Mouse (Mus musculus) left cerebral cortex, adult 11 months (tissue): ENCODE measurements around the gene Ubap1.
A peak's percentile ranks its signal among the peaks of the same experiment; 100 is the strongest.

Source experiments
- DNase-seq: peaks from one replicate; pipeline ENCODE4 v3.0.0; 2022; ENCODE audit warnings: low spot score

The Ubap1 gene

GRCm38 (mm10) chr4:41357154-41357553 is 8.4 kb downstream of the Ubap1 start:
- DNase-seq: no peak

GRCm38 (mm10) chr4:41358669-41359068 is 9.9 kb downstream of the Ubap1 start:
- DNase-seq: no peak

- DNase-seq: no peak
Measured at GRCm38 (mm10) chr4:41359358-41359757, 10.6 kb downstream of the Ubap1 start.

- no peak for DNase-seq
Measured at GRCm38 (mm10) chr4:41361059-41361458, 12.3 kb downstream of the Ubap1 start.

GRCm38 (mm10) chr4:41368198-41368597 is 19.4 kb downstream of the Ubap1 start:
- DNase-seq: no peak

- no peak for DNase-seq
Measured at GRCm38 (mm10) chr4:41369702-41370437, 21.1 kb downstream of the Ubap1 start.

- DNase-seq: no peak
Measured at GRCm38 (mm10) chr4:41377567-41377966, 28.8 kb downstream of the Ubap1 start.

- no peak for DNase-seq
Measured at GRCm38 (mm10) chr4:41381213-41381950, 32.6 kb downstream of the Ubap1 start.

- DNase-seq: no peak
Measured at GRCm38 (mm10) chr4:41386412-41386975, 37.7 kb downstream of the Ubap1 start.

- DNase-seq: no peak
Measured at GRCm38 (mm10) chr4:41387755-41388469, 39.1 kb downstream of the Ubap1 start.

GRCm38 (mm10) chr4:41388616-41389015 is 39.8 kb downstream of the Ubap1 start:
- DNase-seq: no peak

- DNase-seq: no peak
Measured at GRCm38 (mm10) chr4:41389240-41389639, 40.4 kb downstream of the Ubap1 start.

- peak; percentile 70 for DNase-seq
Measured at GRCm38 (mm10) chr4:41390122-41390521, 41.3 kb downstream of the Ubap1 start.

- DNase-seq: no peak
Measured at GRCm38 (mm10) chr4:41391015-41391414, 42.2 kb downstream of the Ubap1 start.

- DNase-seq: no peak
Measured at GRCm38 (mm10) chr4:41394651-41395050, 45.9 kb downstream of the Ubap1 start.

- no peak for DNase-seq
Measured at GRCm38 (mm10) chr4:41398353-41398752, 49.6 kb downstream of the Ubap1 start.

GRCm38 (mm10) chr4:41399904-41400303 is 51.1 kb downstream of the Ubap1 start:
- DNase-seq: no peak

GRCm38 (mm10) chr4:41401167-41401566 is 52.4 kb downstream of the Ubap1 start:
- no peak for DNase-seq

- no peak for DNase-seq
Measured at GRCm38 (mm10) chr4:41401573-41401972, 52.8 kb downstream of the Ubap1 start.

GRCm38 (mm10) chr4:41406597-41406996 is 57.8 kb downstream of the Ubap1 start:
- DNase-seq: no peak

- no peak for DNase-seq
Measured at GRCm38 (mm10) chr4:41407353-41407752, 58.6 kb downstream of the Ubap1 start.

GRCm38 (mm10) chr4:41409341-41409740 is 60.5 kb downstream of the Ubap1 start:
- DNase-seq: peak; percentile 9
